Mouse (Mus musculus) myocyte (in vitro differentiated cells): ENCODE measurements around the gene Bend5. TPM values are rescaled to one million over a fixed set of nuclear protein-coding genes. Genes with fewer than 3 reads are reported as not detected.

Experiments
- H3K27me3 ChIP-seq: one replicate; pipeline ENCODE4 v1.6.1; 2011; ENCODE audit not compliant: control insufficient read depth, insufficient read depth, insufficient read length
- H3K36me3 ChIP-seq: one replicate; pipeline ENCODE4 v1.6.1; 2011; ENCODE audit not compliant: control insufficient read depth, insufficient read depth
- H3K4me2 ChIP-seq: one replicate; pipeline ENCODE4 v1.6.1; 2011; ENCODE audit warnings: low read depth, control low read depth
- H3K4me3 ChIP-seq: one replicate; pipeline ENCODE4 v1.5.1; 2011; ENCODE audit warnings: mild to moderate bottlenecking, control low read depth, moderate library complexity
- H3K79me2 ChIP-seq: one replicate; pipeline ENCODE4 v1.6.1; 2011; ENCODE audit not compliant: control insufficient read depth, insufficient read depth
- H3ac ChIP-seq: one replicate; pipeline ENCODE4 v1.6.1; 2011; ENCODE audit not compliant: control insufficient read depth, insufficient read length
- CEBPB ChIP-seq: IDR thresholded peaks from 2 replicates; pipeline ENCODE4 v1.6.1; 2011; ENCODE audit warnings: mild to moderate bottlenecking, moderate library complexity; ENCODE audit not compliant: poor library complexity, insufficient read depth, severe bottlenecking
- E2F4 ChIP-seq: IDR thresholded peaks from one replicate; pipeline ENCODE4 v1.6.1; 2011; ENCODE audit warnings: mild to moderate bottlenecking, control low read depth, moderate library complexity; ENCODE audit not compliant: insufficient read depth
- MAX ChIP-seq: IDR thresholded peaks from one replicate; pipeline ENCODE4 v1.6.1; 2011; ENCODE audit warnings: low read depth, mild to moderate bottlenecking, control low read depth
- MYOD1 ChIP-seq, 3 experiments: IDR thresholded peaks; one replicate each; pipeline ENCODE4 v1.6.1; 2011; ENCODE audit warnings: control low read depth in 2 of 3, low read depth in 2 of 3, mild to moderate bottlenecking in 2 of 3, moderate library complexity in 1 of 3; ENCODE audit not compliant: insufficient read length in 2 of 3, control insufficient read depth in 1 of 3
- MYOG ChIP-seq, 3 experiments: IDR thresholded peaks; one replicate each; pipeline ENCODE4 v1.6.1; 2011; ENCODE audit warnings: control low read depth in 2 of 3, low read depth in 2 of 3, mild to moderate bottlenecking in 2 of 3; ENCODE audit not compliant: insufficient read length in 2 of 3, control insufficient read depth in 1 of 3, insufficient read depth in 1 of 3
- POLR2A ChIP-seq: IDR thresholded peaks from one replicate; pipeline ENCODE4 v1.6.1; 2011; ENCODE audit warnings: low read depth, mild to moderate bottlenecking, control low read depth, moderate library complexity; ENCODE audit not compliant: insufficient read length
- POLR2AphosphoS2 ChIP-seq: IDR thresholded peaks from one replicate; pipeline ENCODE4 v1.6.1; 2011; ENCODE audit warnings: low read depth, control low read depth; ENCODE audit not compliant: insufficient read length
- REST ChIP-seq: IDR thresholded peaks from one replicate; pipeline ENCODE4 v1.6.1; 2011; ENCODE audit warnings: mild to moderate bottlenecking, control low read depth, moderate library complexity; ENCODE audit not compliant: insufficient read depth, insufficient read length
- SRF ChIP-seq: IDR thresholded peaks from one replicate; pipeline ENCODE4 v1.6.1; 2011; ENCODE audit warnings: low read depth; ENCODE audit not compliant: control insufficient read depth, insufficient read length
- TCF12 ChIP-seq: IDR thresholded peaks from one replicate; pipeline ENCODE4 v1.6.1; 2011; ENCODE audit warnings: mild to moderate bottlenecking, control low read depth; ENCODE audit not compliant: poor library complexity, insufficient read depth, severe bottlenecking
- TCF3 ChIP-seq: IDR thresholded peaks from one replicate; pipeline ENCODE4 v1.6.1; 2011; ENCODE audit warnings: low read depth, control low read depth; ENCODE audit not compliant: insufficient read length
- USF1 ChIP-seq: IDR thresholded peaks from one replicate; pipeline ENCODE4 v1.6.1; 2011; ENCODE audit warnings: low read depth, mild to moderate bottlenecking, control low read depth, moderate library complexity
- polyA plus RNA-seq: library from polyadenylated mRNA; unstranded; fragments of >200 nt; fragmentation: generic; extraction: Trizol; gene quantifications from one replicate; pipeline ENCODE4 v1.2.1, GENCODE M21; 2012; ENCODE audit warnings: missing spikeins

The Bend5 gene
- polyA plus RNA-seq, 1 experiment: not detected

- Histone ChIP-seq H3K4me2 (no peak overlapping the region), H3K4me3 (no peak overlapping the region), H3K27me3 (no peaks in the 10 kb centered on the region), H3K79me2 (no peaks in the 10 kb centered on the region), H3ac (no peak overlapping the region), H3K36me3 (no peaks in the 10 kb centered on the region)
- TF ChIP-seq REST (no peak), POLR2AphosphoS2 (no peak), MAX (no peak), MYOG (IDR thresholded peaks at IDR 0.05; ENCODE audit: control insufficient read depth in 1 of 3, insufficient read depth in 1 of 3, insufficient read length in 2 of 3, low read depth in 2 of 3) (no peak), MYOD1 (IDR thresholded peaks at IDR 0.05; ENCODE audit: control insufficient read depth in 1 of 3, insufficient read length in 2 of 3, low read depth in 2 of 3) (no peak), POLR2A (no peak), USF1 (no peak), CEBPB (no peak), TCF3 (no peak), E2F4 (no peak), TCF12 (no peak), SRF (no peak)
Measured at GRCm38 (mm10) chr4:111443906-111444615, 29.3 kb downstream of the Bend5 start.

GRCm38 (mm10) chr4:111444616-111445160 lies 29.9 kb downstream of the Bend5 start:
- H3K4me3 ChIP-seq: no peak overlapping the region
- no peak overlapping the region for H3ac ChIP-seq
- no peak for TF ChIP-seq TCF3
- no peaks in the 10 kb centered on the region for H3K27me3 ChIP-seq
- H3K4me2 ChIP-seq: no peak overlapping the region
- H3K79me2 ChIP-seq: no peaks in the 10 kb centered on the region
- no peaks in the 10 kb centered on the region for H3K36me3 ChIP-seq

DNA sequence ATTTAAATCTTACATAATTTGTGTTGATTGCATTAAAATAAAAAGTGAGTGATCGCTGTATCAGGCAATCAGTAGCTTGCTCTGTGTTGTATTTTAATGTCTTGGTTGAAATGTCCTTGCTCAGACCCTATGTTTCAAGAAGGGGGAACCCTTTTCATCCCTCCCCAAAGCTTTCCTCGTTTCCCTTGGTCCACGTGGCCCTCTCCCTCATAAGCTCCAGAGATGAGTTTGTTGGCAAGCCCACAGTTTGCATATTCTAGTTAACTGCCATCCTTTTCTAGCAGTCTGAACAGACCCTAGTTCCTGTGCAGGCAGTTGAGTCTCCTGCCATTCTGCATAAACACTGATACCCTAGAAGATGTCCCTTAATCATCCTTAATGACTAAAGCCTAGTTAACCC lies 33.1 kb downstream of the Bend5 start:
- Histone ChIP-seq H3K4me2 (no peak overlapping the region), H3K36me3 (no peaks in the 10 kb centered on the region)
- TF ChIP-seq CEBPB: no peak
- TF ChIP-seq MYOD1 (IDR thresholded peaks at IDR 0.05; ENCODE audit: control insufficient read depth in 1 of 3, insufficient read length in 2 of 3, low read depth in 2 of 3): no peak
- TF ChIP-seq REST: no peak
- TF ChIP-seq TCF12: no peak
- TF ChIP-seq MYOG (IDR thresholded peaks at IDR 0.05; ENCODE audit: control insufficient read depth in 1 of 3, insufficient read depth in 1 of 3, insufficient read length in 2 of 3, low read depth in 2 of 3): no peak
- no peak for TF ChIP-seq POLR2A

DNA sequence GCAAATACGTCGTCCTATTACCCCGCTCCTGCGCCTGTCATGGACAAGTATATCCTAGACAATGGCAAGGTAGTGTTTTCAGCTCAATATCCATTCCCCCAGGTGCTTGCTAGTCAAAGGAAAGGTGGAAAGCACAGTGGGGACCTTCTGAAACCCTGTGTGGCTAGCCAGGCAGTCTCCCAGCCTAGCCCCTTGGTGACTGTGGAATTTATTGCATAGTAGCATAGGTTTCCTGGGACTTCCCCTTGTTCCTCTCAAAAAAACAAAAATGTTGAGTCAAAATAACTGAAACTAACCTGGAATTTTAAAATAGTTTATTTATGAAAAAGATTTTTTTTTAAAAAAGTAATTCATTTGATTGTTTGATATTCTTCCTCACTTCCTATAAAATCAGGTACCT lies 33.8 kb downstream of the Bend5 start:
- no peaks in the 10 kb centered on the region for H3K79me2 ChIP-seq

More for the DNA sequence above, 33.1 kb downstream of the Bend5 start:
- no peak overlapping the region for H3ac ChIP-seq
- H3K4me3 ChIP-seq: no peak overlapping the region
- no peaks in the 10 kb centered on the region for H3K79me2 ChIP-seq
- no peaks in the 10 kb centered on the region for H3K27me3 ChIP-seq

More for the DNA sequence above, 33.8 kb downstream of the Bend5 start:
- TF ChIP-seq TCF3 (no peak), SRF (no peak), E2F4 (no peak), POLR2AphosphoS2 (no peak), MAX (no peak), POLR2A (no peak), MYOD1 (IDR thresholded peaks at IDR 0.05; ENCODE audit: control insufficient read depth in 1 of 3, insufficient read length in 2 of 3, low read depth in 2 of 3) (no peak), MYOG (IDR thresholded peaks at IDR 0.05; ENCODE audit: control insufficient read depth in 1 of 3, insufficient read depth in 1 of 3, insufficient read length in 2 of 3, low read depth in 2 of 3) (no peak), TCF12 (no peak), CEBPB (no peak), USF1 (no peak), REST (no peak)
- no peak overlapping the region for H3K4me3 ChIP-seq
- no peaks in the 10 kb centered on the region for H3K27me3 ChIP-seq
- no peak overlapping the region for H3ac ChIP-seq
- H3K4me2 ChIP-seq: no peak overlapping the region
- no peaks in the 10 kb centered on the region for H3K36me3 ChIP-seq
